Mouse (Mus musculus) embryonic fibroblast, embryonic 13.5 days (primary cell): Measurements from ENCODE around the gene Gm14744.

ENCODE experiments used
- CTCF ChIP-seq: IDR thresholded peaks from 2 replicates; pipeline ENCODE4 v1.5.1; 2011; ENCODE audit warnings: mild to moderate bottlenecking, control low read depth, low read length, moderate library complexity, borderline replicate concordance; ENCODE audit not compliant: insufficient read depth
- POLR2A ChIP-seq: IDR thresholded peaks from 2 replicates; pipeline ENCODE4 v1.6.1; 2011; ENCODE audit warnings: low read depth, mild to moderate bottlenecking, control low read depth, low read length, moderate library complexity

- TF ChIP-seq CTCF = no peak
- TF ChIP-seq POLR2A = no peak
These were observed 11.0 kb upstream of the Gm14744 start, which contains the start of gene Pbsn for GRCm38 (mm10) chrX:77853523-77853922.
